Mouse (Mus musculus): Measurements from ENCODE around the gene Orai2. TPM values are rescaled to one million over a fixed set of nuclear protein-coding genes. Genes with fewer than 3 reads are reported as not detected.
"Not testable (repeated sequence)": the region's sequence is repeated elsewhere in the genome, so short reads cannot be mapped to it uniquely, and the experiment has no call there.

The Orai2 gene
- polyA plus RNA-seq, 1 experiment from 2014 or later = 2.7 TPM

DNA sequence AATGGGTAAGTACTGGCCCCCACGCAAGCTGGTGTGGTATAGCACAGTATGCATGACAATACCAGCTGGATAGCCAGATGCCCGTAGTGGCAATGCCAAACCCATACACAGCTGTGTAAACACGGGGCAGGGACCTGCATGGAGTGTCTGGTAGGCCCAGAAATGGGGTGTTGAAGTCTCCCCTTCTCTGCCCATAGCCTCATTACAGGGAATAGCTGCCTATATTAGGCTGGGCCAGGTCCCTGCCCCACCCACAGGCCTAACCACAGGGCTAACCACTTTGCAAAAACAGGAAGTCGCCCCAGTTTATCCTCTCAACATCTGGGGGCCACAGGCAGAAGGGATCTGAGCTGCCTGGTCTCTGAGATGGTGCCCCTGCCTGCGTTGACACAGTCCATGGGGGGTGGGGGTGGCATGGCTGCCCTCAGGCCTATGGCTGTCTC, 21.4 kb downstream of the Orai2 start:
- H3K4me3 ChIP-seq (ENCODE audit: low read depth, low read length); H3K27ac ChIP-seq (ENCODE audit: low read depth, low read length); H3K9me3 ChIP-seq (replicated peaks; ENCODE audit: control insufficient read depth, low read length); H3K36me3 ChIP-seq (ENCODE audit: control insufficient read depth, insufficient read depth, low read length); ATAC-seq (replicated peaks; ENCODE audit: insufficient number of reproducible peaks, low FRiP score, low TSS enrichment); H3K9ac ChIP-seq (ENCODE audit: low read depth, low read length); H3K4me1 ChIP-seq (ENCODE audit: control insufficient read depth, insufficient read depth, low read length); H3K4me2 ChIP-seq; H3K27me3 ChIP-seq (ENCODE audit: control insufficient read depth, insufficient read depth, low read length): not testable (repeated sequence)
- 55% methylated on average over 5 of the region's 5 CpGs for WGBS (ENCODE audit: insufficient replicate concordance)

DNA sequence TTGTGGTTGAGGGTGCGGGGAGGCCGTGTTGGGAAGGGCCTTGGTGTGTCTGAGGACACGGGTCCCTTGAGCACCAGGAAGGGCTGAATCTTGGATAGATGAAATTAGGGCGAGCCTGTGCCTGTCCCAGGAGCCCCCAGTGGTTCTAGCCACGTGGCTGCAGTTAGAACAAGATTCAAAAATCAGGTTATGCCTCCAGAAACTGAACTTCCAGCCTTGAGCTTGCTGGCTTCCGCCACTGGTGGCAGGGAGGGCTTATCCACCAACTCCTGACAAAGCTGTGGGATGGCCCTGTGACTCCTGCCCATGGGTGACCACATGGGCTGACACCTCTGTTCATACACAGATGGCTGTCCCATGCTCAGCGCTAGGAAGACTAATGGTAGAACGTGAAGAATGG, 22.8 kb downstream of the Orai2 start:
- no peak overlapping the region for H3K27ac ChIP-seq (ENCODE audit: low read depth, low read length)
- no peaks in the 10 kb centered on the region for H3K9me3 ChIP-seq (replicated peaks; ENCODE audit: control insufficient read depth, low read length)
- 66% methylated on average over 8 of the region's 8 CpGs for WGBS (ENCODE audit: insufficient replicate concordance)
- no peak overlapping the region for H3K9ac ChIP-seq (ENCODE audit: low read depth, low read length)
- H3K4me3 ChIP-seq (ENCODE audit: low read depth, low read length) = no peak overlapping the region
- H3K4me1 ChIP-seq (ENCODE audit: control insufficient read depth, insufficient read depth, low read length) = no peaks in the 10 kb centered on the region
- ATAC-seq (replicated peaks; ENCODE audit: insufficient number of reproducible peaks, low FRiP score, low TSS enrichment) = no peak
- no peaks in the 10 kb centered on the region for H3K36me3 ChIP-seq (ENCODE audit: control insufficient read depth, insufficient read depth, low read length)
- no peak overlapping the region for H3K4me2 ChIP-seq
- H3K27me3 ChIP-seq (ENCODE audit: control insufficient read depth, insufficient read depth, low read length) = no peaks in the 10 kb centered on the region

DNA sequence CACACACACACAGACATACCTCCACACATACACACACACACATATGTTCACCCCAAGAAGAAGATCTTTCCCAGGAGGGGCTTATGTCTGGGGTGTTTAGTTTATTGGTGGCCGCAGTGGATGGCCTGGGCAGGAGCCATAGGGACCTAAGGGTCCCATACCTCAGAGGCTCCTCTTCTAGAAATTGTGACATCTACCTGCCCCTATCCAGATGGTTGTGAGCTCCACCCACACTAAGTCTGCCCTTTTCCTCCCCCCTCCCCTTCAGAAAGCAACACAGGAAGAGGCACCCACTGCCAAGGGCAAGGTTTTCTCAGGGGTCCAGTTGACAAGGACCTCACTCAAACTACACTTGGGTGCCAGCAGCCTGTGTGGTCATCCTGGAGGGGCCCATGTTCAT, 23.6 kb downstream of the Orai2 start:
- Histone ChIP-seq H3K36me3 (ENCODE audit: control insufficient read depth, insufficient read depth, low read length) (no peaks in the 10 kb centered on the region), H3K4me2 (no peak overlapping the region), H3K27ac (ENCODE audit: low read depth, low read length) (no peak overlapping the region), H3K9me3 (replicated peaks; ENCODE audit: control insufficient read depth, low read length) (no peaks in the 10 kb centered on the region), H3K4me3 (ENCODE audit: low read depth, low read length) (no peak overlapping the region), H3K4me1 (ENCODE audit: control insufficient read depth, insufficient read depth, low read length) (no peaks in the 10 kb centered on the region), H3K27me3 (ENCODE audit: control insufficient read depth, insufficient read depth, low read length) (no peaks in the 10 kb centered on the region), H3K9ac (ENCODE audit: low read depth, low read length) (no peak overlapping the region)
- 88% methylated on average over 1 of the region's 1 CpGs for WGBS (ENCODE audit: insufficient replicate concordance)
- no peak for ATAC-seq (replicated peaks; ENCODE audit: insufficient number of reproducible peaks, low FRiP score, low TSS enrichment)

- no peak overlapping the region for H3K9ac ChIP-seq (ENCODE audit: low read depth, low read length)
- no peaks in the 10 kb centered on the region for H3K27me3 ChIP-seq (ENCODE audit: control insufficient read depth, insufficient read depth, low read length)
- H3K27ac ChIP-seq (ENCODE audit: low read depth, low read length) = no peak overlapping the region
- H3K4me1 ChIP-seq (ENCODE audit: control insufficient read depth, insufficient read depth, low read length) = no peaks in the 10 kb centered on the region
- H3K36me3 ChIP-seq (ENCODE audit: control insufficient read depth, insufficient read depth, low read length) = peaks cover 16% of the 10 kb centered on the region
- no peak overlapping the region for H3K4me3 ChIP-seq (ENCODE audit: low read depth, low read length)
- no peaks in the 10 kb centered on the region for H3K9me3 ChIP-seq (replicated peaks; ENCODE audit: control insufficient read depth, low read length)
- H3K4me2 ChIP-seq = no peak overlapping the region
- 70% methylated on average over 12 of the region's 12 CpGs for WGBS (ENCODE audit: insufficient replicate concordance)
- ATAC-seq (replicated peaks; ENCODE audit: insufficient number of reproducible peaks, low FRiP score, low TSS enrichment) = no peak
Measured at GRCm38 (mm10) chr5:136144606-136145430, 25.7 kb downstream of the Orai2 start.

DNA sequence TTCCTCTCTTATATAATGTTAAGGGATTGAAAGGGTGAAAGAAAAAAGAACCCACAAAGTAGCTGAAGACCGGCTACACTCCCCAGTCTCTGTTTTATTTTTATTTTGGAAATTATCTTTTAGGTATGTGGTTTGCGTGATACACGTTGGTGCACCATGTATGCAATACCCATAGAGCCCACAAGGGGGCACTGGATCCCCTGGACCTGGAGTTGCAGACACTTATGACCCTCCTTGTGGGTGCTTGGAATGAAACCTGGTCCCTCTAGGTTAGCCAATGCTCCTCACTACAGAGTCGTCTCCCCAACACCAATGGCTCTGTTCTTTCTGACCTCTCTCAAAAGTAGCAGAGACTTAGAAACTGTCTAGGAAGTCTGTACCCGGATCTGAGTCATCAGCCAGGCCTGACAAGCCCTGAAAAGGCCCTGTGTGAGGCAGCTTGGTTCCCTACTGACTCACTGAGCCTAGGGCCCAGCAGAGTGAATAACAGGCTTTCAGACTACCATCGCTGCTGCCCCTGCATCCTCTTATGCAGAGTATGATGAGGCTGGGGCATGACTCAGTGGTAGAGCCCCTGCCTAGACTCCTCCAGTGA, 27.3 kb downstream of the Orai2 start:
- Histone ChIP-seq H3K27ac (ENCODE audit: low read depth, low read length) (no peak overlapping the region), H3K9me3 (replicated peaks; ENCODE audit: control insufficient read depth, low read length) (no peaks in the 10 kb centered on the region), H3K4me2 (no peak overlapping the region), H3K9ac (ENCODE audit: low read depth, low read length) (no peak overlapping the region), H3K4me1 (ENCODE audit: control insufficient read depth, insufficient read depth, low read length) (no peaks in the 10 kb centered on the region), H3K4me3 (ENCODE audit: low read depth, low read length) (no peak overlapping the region), H3K36me3 (ENCODE audit: control insufficient read depth, insufficient read depth, low read length) (peaks cover 19% of the 10 kb centered on the region), H3K27me3 (ENCODE audit: control insufficient read depth, insufficient read depth, low read length) (no peaks in the 10 kb centered on the region)
- 88% methylated on average over 6 of the region's 6 CpGs for WGBS (ENCODE audit: insufficient replicate concordance)
- no peak for ATAC-seq (replicated peaks; ENCODE audit: insufficient number of reproducible peaks, low FRiP score, low TSS enrichment)

- Histone ChIP-seq H3K4me3 (ENCODE audit: low read depth, low read length) (no peak overlapping the region), H3K27ac (ENCODE audit: low read depth, low read length) (no peak overlapping the region), H3K9ac (ENCODE audit: low read depth, low read length) (no peak overlapping the region), H3K36me3 (ENCODE audit: control insufficient read depth, insufficient read depth, low read length) (peaks cover 19% of the 10 kb centered on the region), H3K4me2 (no peak overlapping the region), H3K27me3 (ENCODE audit: control insufficient read depth, insufficient read depth, low read length) (no peaks in the 10 kb centered on the region), H3K4me1 (ENCODE audit: control insufficient read depth, insufficient read depth, low read length) (no peaks in the 10 kb centered on the region), H3K9me3 (replicated peaks; ENCODE audit: control insufficient read depth, low read length) (no peaks in the 10 kb centered on the region)
- 86% methylated on average over 5 of the region's 5 CpGs for WGBS (ENCODE audit: insufficient replicate concordance)
- ATAC-seq (replicated peaks; ENCODE audit: insufficient number of reproducible peaks, low FRiP score, low TSS enrichment) = no peak
Measured at GRCm38 (mm10) chr5:136142746-136143145, 27.8 kb downstream of the Orai2 start.

DNA sequence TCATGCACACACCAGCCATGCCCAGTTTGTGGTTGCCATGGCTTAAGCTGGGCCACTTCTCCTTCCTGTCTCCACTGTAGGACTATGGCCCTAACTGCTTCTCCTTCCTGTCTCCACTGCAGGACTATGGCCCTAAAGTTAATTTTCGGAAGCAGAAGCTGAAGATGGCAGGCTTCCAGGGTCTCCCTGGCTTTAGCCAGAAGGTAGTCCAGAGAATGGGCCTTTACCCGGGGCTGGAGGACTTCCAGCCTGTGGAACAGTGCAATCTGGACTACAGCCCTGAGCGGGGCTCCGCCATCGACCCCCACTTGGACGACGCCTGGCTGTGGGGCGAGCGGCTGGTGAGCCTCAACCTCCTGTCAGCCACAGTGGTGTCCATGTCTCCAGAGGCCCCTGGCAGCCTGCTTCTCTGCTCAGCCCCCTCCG, 30.4 kb downstream of the Orai2 start:
- peaks cover 19% of the 10 kb centered on the region for H3K36me3 ChIP-seq (ENCODE audit: control insufficient read depth, insufficient read depth, low read length)
- H3K4me3 ChIP-seq (ENCODE audit: low read depth, low read length) = no peak overlapping the region
- H3K9me3 ChIP-seq (replicated peaks; ENCODE audit: control insufficient read depth, low read length) = no peaks in the 10 kb centered on the region
- no peaks in the 10 kb centered on the region for H3K27me3 ChIP-seq (ENCODE audit: control insufficient read depth, insufficient read depth, low read length)
- WGBS (ENCODE audit: insufficient replicate concordance) = 90% methylated on average over 10 of the region's 10 CpGs
- no peak for ATAC-seq (replicated peaks; ENCODE audit: insufficient number of reproducible peaks, low FRiP score, low TSS enrichment)
- H3K4me1 ChIP-seq (ENCODE audit: control insufficient read depth, insufficient read depth, low read length) = peaks cover 7% of the 10 kb centered on the region
- H3K9ac ChIP-seq (ENCODE audit: low read depth, low read length) = no peak overlapping the region
- H3K4me2 ChIP-seq = no peak overlapping the region
- H3K27ac ChIP-seq (ENCODE audit: low read depth, low read length) = no peak overlapping the region

GRCm38 (mm10) chr5:136139393-136139792, 31.1 kb downstream of the Orai2 start:
- H3K9me3 ChIP-seq (replicated peaks; ENCODE audit: control insufficient read depth, low read length) = no peaks in the 10 kb centered on the region
- H3K36me3 ChIP-seq (ENCODE audit: control insufficient read depth, insufficient read depth, low read length) = peaks cover 19% of the 10 kb centered on the region
- no peaks in the 10 kb centered on the region for H3K27me3 ChIP-seq (ENCODE audit: control insufficient read depth, insufficient read depth, low read length)
- peaks cover 7% of the 10 kb centered on the region for H3K4me1 ChIP-seq (ENCODE audit: control insufficient read depth, insufficient read depth, low read length)
- 91% methylated on average over 13 of the region's 13 CpGs for WGBS (ENCODE audit: insufficient replicate concordance)
- H3K4me3 ChIP-seq (ENCODE audit: low read depth, low read length) = no peak overlapping the region
- ATAC-seq (replicated peaks; ENCODE audit: insufficient number of reproducible peaks, low FRiP score, low TSS enrichment) = no peak
- no peak overlapping the region for H3K27ac ChIP-seq (ENCODE audit: low read depth, low read length)
- H3K4me2 ChIP-seq = no peak overlapping the region
- H3K9ac ChIP-seq (ENCODE audit: low read depth, low read length) = no peak overlapping the region

All from heart, embryonic 11.5 days (tissue).